Mouse (Mus musculus) MEL (cell line): ENCODE measurements around the gene Olfr1436.

Experiments used
- CTCF ChIP-seq, 3 experiments: IDR thresholded peaks in 2 of 3; conservative IDR thresholded peaks in 1 of 3; 2 replicates each; pipeline ENCODE4 v1.5.1; 2011 to 2012; ENCODE audit warnings: low read length in 3 of 3, low read depth in 2 of 3, mild to moderate bottlenecking in 2 of 3, improper control_type of control experiment in 1 of 3, inconsistent platforms in 1 of 3, mixed read lengths in 1 of 3, moderate library complexity in 1 of 3; ENCODE audit not compliant: control insufficient read depth in 1 of 3, insufficient read depth in 1 of 3, poor library complexity in 1 of 3, severe bottlenecking in 1 of 3
- MAZ ChIP-seq: IDR thresholded peaks from 2 replicates; pipeline ENCODE4 v1.6.1; 2012; ENCODE audit warnings: low read depth, mild to moderate bottlenecking, inconsistent platforms, low read length, improper control_type of control experiment
- ZC3H11A ChIP-seq: IDR thresholded peaks from 2 replicates; pipeline ENCODE4 v1.6.1; 2012; ENCODE audit warnings: low read depth, mild to moderate bottlenecking, inconsistent platforms, low read length, improper control_type of control experiment
- ZKSCAN1 ChIP-seq: IDR thresholded peaks from 2 replicates; pipeline ENCODE4 v1.6.1; 2012; ENCODE audit warnings: low read depth, mild to moderate bottlenecking, inconsistent platforms, low read length, improper control_type of control experiment, moderate library complexity
- ZNF384 ChIP-seq: IDR thresholded peaks from 2 replicates; pipeline ENCODE4 v1.6.1; 2012; ENCODE audit warnings: low read depth, mild to moderate bottlenecking, inconsistent platforms, low read length, improper control_type of control experiment

DNA sequence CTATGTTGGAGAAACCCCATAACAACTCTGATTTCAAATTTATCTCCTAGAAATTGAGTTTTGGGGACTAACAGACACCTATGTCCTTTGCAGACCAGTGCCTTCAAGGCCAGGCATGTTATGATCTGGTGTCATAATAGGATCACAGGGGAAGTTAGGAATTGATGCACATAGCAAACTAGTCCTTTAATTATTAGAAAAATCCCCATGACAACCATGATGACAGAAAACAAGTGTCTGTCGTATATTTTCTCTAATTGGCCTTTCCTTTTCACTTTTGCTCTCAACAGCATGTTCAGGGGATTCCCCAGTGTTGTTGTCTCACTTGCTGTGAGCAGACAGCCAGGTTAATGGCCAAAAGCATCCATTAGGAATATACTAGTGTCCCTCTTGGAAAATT, 38.2 kb downstream of the Olfr1436 start, which contains the start of gene Olfr235:
- TF ChIP-seq CTCF (IDR thresholded peaks at IDR 0.05 in 2 of 3, conservative IDR thresholded peaks at IDR 0.05 in 1 of 3; ENCODE audit: control insufficient read depth in 1 of 3, insufficient read depth in 1 of 3, low read depth in 2 of 3, low read length in 3 of 3, poor library complexity in 1 of 3, severe bottlenecking in 1 of 3), result no peak
- no peak for TF ChIP-seq ZC3H11A
- TF ChIP-seq ZNF384, result no peak
- no peak for TF ChIP-seq ZKSCAN1
- no peak for TF ChIP-seq MAZ
